Mouse (Mus musculus) cerebellum, adult 2 months (tissue): Measurements from ENCODE around the gene Mchr1.

Source experiments
- CTCF ChIP-seq: fragments of 200-500 bp; IDR thresholded peaks from 2 replicates; pipeline ENCODE4 v1.5.1; 2011; ENCODE audit warnings: low read depth, mild to moderate bottlenecking, control low read depth, low read length, moderate library complexity, borderline replicate concordance; ENCODE audit not compliant: insufficient read depth
- POLR2A ChIP-seq: fragments of 200-500 bp; IDR thresholded peaks from 2 replicates; pipeline ENCODE4 v1.6.1; 2011; ENCODE audit warnings: low read length, control low read depth, borderline replicate concordance; ENCODE audit not compliant: insufficient read depth

DNA sequence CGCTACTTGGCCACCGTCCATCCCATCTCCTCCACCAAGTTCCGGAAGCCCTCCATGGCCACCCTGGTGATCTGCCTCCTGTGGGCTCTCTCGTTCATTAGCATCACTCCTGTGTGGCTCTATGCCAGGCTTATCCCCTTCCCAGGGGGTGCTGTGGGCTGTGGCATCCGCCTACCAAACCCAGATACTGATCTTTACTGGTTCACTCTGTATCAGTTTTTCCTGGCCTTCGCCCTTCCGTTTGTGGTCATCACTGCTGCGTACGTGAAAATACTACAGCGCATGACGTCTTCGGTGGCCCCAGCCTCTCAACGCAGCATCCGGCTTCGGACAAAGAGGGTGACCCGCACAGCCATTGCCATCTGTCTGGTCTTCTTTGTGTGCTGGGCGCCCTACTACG lies 2.2 kb downstream of the Mchr1 start:
- TF ChIP-seq CTCF: no peak
- no peak for TF ChIP-seq POLR2A
